Mouse (Mus musculus) lung, postnatal 0 days (tissue): Measurements from ENCODE around the gene Kcnd3.

ENCODE experiments used
- CTCF ChIP-seq: IDR thresholded peaks from 2 replicates; pipeline ENCODE4 v1.5.1; 2016; ENCODE audit warnings: antibody characterized with exemption, mild to moderate bottlenecking
- EP300 ChIP-seq: IDR thresholded peaks from 2 replicates; pipeline ENCODE4 v1.6.1; 2016; ENCODE audit warnings: antibody characterized with exemption, mild to moderate bottlenecking, control low read depth

DNA sequence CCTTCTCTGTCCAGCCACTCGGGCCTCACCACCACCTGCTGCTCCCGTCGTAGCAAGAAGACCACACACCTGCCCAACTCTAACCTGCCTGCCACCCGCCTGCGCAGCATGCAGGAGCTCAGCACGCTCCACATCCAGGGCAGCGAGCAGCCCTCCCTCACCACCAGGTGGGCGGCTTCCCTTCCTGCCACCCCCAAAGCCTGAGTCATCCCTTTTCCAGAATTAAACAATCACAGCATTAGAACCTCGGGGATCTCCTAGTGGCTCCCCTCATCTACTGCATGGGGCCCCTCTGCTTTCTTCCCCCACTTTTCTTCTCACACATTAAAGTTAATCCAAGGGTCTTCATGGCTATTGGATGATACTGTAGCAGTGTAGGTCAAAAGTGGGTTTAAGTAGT is 216.0 kb downstream of the Kcnd3 start:
- TF ChIP-seq CTCF (no peak), EP300 (no peak)
